Mouse (Mus musculus): ENCODE data around the gene Hexa. TPM values are rescaled to one million over a fixed set of nuclear protein-coding genes. Genes with fewer than 3 reads are reported as not detected.

Hexa gene
- total and polyA plus RNA-seq, 2 experiments from 2014 or later = 52.7 to 52.9 TPM

DNA sequence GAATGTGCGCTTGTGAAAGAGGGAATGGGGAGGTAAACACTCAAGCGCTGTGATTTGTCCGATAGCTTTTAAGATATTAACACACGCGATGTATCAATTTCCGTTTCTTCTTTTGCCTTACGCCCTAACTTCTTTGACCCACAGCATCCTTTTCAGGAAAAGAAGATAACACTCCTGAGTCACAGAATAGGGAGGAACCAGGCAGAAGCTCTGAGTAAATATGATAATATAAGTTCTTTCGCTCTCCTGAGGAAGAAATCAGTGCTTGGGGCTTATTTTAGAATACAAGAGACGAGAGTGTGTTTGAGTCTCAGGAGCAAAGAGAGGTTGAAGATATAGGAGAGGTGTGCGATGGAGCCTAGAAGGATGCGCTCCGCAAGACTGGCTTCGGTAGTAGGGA lies 38.1 kb downstream of the Hexa start:
- H3K4me1 ChIP-seq (ENCODE audit: insufficient read depth, low read length) = no peaks in the 10 kb centered on the region
- TF ChIP-seq CTCF (IDR thresholded peaks at IDR 0.05; ENCODE audit: low read depth) = no peak
- H3K4me2 ChIP-seq (ENCODE audit: low read depth, low read length) = peak overlapping the region; percentile 77
- WGBS = 13% methylated on average over 13 of the region's 13 CpGs
- H3K9ac ChIP-seq (replicated peaks; ENCODE audit: low read length) = peak overlapping the region; percentile 67; the same call in 1 of the 2 replicates
- ATAC-seq (no peak), DNase-seq (ENCODE audit: low spot score) (no peak)
- no peaks in the 10 kb centered on the region for H3K9me3 ChIP-seq (ENCODE audit: low read length)
- H3K27me3 ChIP-seq (ENCODE audit: insufficient read depth, low read length) = no peaks in the 10 kb centered on the region
- H3K27ac ChIP-seq = no peak overlapping the region
- no peaks in the 10 kb centered on the region for H3K36me3 ChIP-seq (ENCODE audit: insufficient read depth, low read length)
- peak overlapping the region; percentile 53 for H3K4me3 ChIP-seq (ENCODE audit: low read length)

DNA sequence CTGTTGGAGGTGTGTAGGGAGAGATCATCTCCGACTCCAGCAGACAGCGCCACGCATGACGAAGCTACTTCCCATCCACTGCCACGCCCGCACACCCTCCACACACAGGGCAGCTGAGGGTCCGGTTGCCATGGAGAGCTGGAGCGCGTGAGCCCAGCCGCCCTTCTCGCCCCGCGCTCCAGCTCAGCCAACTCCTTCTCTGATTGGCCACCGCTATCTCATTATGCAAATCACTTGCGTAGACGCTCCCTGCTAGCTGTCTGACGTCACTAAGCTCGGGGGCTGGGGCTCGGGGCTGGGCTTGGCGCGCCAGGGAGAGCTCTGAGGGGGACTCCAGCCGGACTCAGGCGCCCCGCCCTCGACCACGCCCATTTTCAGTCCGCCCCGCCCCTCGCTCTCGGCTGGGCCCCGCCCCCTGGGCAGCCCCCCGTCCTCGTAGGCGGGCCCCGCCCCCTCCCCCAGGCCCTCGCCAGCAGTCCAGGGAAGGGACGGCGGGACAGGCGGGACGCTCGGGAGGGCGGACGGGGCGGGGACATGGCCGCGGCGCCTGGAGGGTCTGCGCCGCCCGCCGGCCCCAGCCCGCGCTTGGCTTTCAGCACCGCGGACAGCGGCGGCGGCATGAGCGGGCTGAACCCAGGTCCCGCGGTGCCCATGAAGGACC lies 38.6 kb downstream of the Hexa start, which contains the start of gene Celf6:
Celf6 (plus strand) TSS at position 74 of the 661 bp plus-strand sequence.
- no peaks in the 10 kb centered on the region for H3K27me3 ChIP-seq (ENCODE audit: insufficient read depth, low read length)
- no peaks in the 10 kb centered on the region for H3K9me3 ChIP-seq (ENCODE audit: low read length)
- H3K4me1 ChIP-seq (ENCODE audit: insufficient read depth, low read length) = no peaks in the 10 kb centered on the region
- H3K27ac ChIP-seq = peak within 1 kb of the TSS; percentile 63
- peak within 1 kb of the TSS; percentile 67 for H3K9ac ChIP-seq (replicated peaks; ENCODE audit: low read length)
- ATAC-seq (peak; percentile 96), DNase-seq (ENCODE audit: low spot score) (peak; percentile 96)
- H3K4me3 ChIP-seq (ENCODE audit: low read length) = peak within 1 kb of the TSS; percentile 53
- H3K36me3 ChIP-seq (ENCODE audit: insufficient read depth, low read length) = no peaks in the 10 kb centered on the region
- peak within 1 kb of the TSS; percentile 77 for H3K4me2 ChIP-seq (ENCODE audit: low read depth, low read length)
- under 1% methylated on average over 50 of the region's 61 CpGs for whole genome bisulfite sequencing
- TF ChIP-seq CTCF (IDR thresholded peaks at IDR 0.05; ENCODE audit: low read depth) = 0 out of 2 replicates have a peak, but pooled peaks have one; percentile 19

DNA sequence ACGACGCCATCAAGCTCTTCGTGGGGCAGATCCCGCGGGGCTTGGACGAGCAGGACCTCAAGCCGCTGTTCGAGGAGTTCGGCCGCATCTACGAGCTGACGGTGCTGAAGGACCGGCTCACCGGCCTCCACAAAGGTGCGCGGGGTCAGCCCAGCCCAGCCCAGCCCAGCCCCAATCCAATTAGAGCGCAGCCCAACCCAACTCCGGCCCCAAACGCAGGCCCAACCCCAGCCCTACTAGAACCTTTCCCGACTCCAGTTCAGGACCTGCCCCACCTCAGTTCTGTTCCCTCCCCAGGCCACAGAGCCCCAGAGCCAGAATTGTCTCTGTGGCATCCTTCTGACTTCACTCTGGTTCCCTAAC lies 39.1 kb downstream of the Hexa start:
- peak overlapping the region; percentile 53 for H3K4me3 ChIP-seq (ENCODE audit: low read length)
- peak overlapping the region; percentile 67 for H3K9ac ChIP-seq (replicated peaks; ENCODE audit: low read length)
- no peaks in the 10 kb centered on the region for H3K9me3 ChIP-seq (ENCODE audit: low read length)
- WGBS = under 1% methylated on average over 19 of the region's 20 CpGs
- no peaks in the 10 kb centered on the region for H3K36me3 ChIP-seq (ENCODE audit: insufficient read depth, low read length)
- peak overlapping the region; percentile 77 for H3K4me2 ChIP-seq (ENCODE audit: low read depth, low read length)
- DNase-seq (ENCODE audit: low spot score) = no peak
- H3K27ac ChIP-seq = peak overlapping the region; percentile 63; the same call in 1 of the 2 replicates
- H3K4me1 ChIP-seq (ENCODE audit: insufficient read depth, low read length) = no peaks in the 10 kb centered on the region
- ATAC-seq = no peak
- no peaks in the 10 kb centered on the region for H3K27me3 ChIP-seq (ENCODE audit: insufficient read depth, low read length)
- TF ChIP-seq CTCF (IDR thresholded peaks at IDR 0.05; ENCODE audit: low read depth) = no peak

DNA sequence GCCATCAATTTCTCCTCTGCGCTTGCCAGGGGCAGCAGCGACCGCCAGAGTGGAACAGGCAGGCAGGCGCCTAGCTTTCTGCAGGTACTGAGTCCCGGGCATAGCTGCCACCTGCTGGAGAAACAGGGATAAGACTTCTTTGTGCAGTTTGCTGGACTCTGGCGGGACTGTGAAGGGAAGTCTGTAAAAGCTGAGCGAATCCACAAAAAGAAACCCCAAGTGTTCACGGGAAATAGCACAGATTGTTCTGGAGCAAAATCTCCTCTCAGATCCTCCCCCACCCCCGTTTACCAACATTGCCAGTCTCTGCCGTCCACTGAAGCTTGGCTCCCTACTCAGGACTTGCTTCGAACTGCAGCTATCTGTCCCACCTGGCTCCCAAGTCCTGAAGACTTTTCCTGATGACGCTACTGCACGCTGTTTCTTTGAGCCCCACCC lies 45.5 kb downstream of the Hexa start:
- TF ChIP-seq CTCF (IDR thresholded peaks at IDR 0.05; ENCODE audit: low read depth) = peak; percentile 90
- Histone ChIP-seq H3K4me3 (ENCODE audit: low read length) (peak overlapping the region; percentile 5; the same call in 1 of the 2 replicates), H3K27ac (no peak overlapping the region), H3K4me2 (ENCODE audit: low read depth, low read length) (peak overlapping the region; percentile 36), H3K9ac (replicated peaks; ENCODE audit: low read length) (no peak overlapping the region), H3K36me3 (ENCODE audit: insufficient read depth, low read length) (no peaks in the 10 kb centered on the region), H3K27me3 (ENCODE audit: insufficient read depth, low read length) (no peaks in the 10 kb centered on the region), H3K4me1 (ENCODE audit: insufficient read depth, low read length) (peaks cover 9% of the 10 kb centered on the region; the same call in 1 of the 2 replicates), H3K9me3 (ENCODE audit: low read length) (no peaks in the 10 kb centered on the region)
- ATAC-seq (peak; percentile 66), DNase-seq (ENCODE audit: low spot score) (peak; percentile 88)
- 8% methylated on average over 13 of the region's 13 CpGs for WGBS

- Histone ChIP-seq H3K36me3 (ENCODE audit: insufficient read depth, low read length) (no peaks in the 10 kb centered on the region), H3K4me2 (ENCODE audit: low read depth, low read length) (peak overlapping the region; percentile 51), H3K9ac (replicated peaks; ENCODE audit: low read length) (no peak overlapping the region), H3K27me3 (ENCODE audit: insufficient read depth, low read length) (no peaks in the 10 kb centered on the region), H3K4me1 (ENCODE audit: insufficient read depth, low read length) (peaks cover 9% of the 10 kb centered on the region; the same call in 1 of the 2 replicates), H3K9me3 (ENCODE audit: low read length) (no peaks in the 10 kb centered on the region), H3K27ac (peak overlapping the region; percentile 79), H3K4me3 (ENCODE audit: low read length) (no peak overlapping the region)
- ATAC-seq = peak; percentile 65
- peak; percentile 71 for DNase-seq (ENCODE audit: low spot score)
- 19% methylated on average over 5 of the region's 5 CpGs for WGBS
- TF ChIP-seq CTCF (IDR thresholded peaks at IDR 0.05; ENCODE audit: low read depth) = no peak
Observed at GRCm38 (mm10) chr9:59588252-59588651, 48.9 kb downstream of the Hexa start.

DNA sequence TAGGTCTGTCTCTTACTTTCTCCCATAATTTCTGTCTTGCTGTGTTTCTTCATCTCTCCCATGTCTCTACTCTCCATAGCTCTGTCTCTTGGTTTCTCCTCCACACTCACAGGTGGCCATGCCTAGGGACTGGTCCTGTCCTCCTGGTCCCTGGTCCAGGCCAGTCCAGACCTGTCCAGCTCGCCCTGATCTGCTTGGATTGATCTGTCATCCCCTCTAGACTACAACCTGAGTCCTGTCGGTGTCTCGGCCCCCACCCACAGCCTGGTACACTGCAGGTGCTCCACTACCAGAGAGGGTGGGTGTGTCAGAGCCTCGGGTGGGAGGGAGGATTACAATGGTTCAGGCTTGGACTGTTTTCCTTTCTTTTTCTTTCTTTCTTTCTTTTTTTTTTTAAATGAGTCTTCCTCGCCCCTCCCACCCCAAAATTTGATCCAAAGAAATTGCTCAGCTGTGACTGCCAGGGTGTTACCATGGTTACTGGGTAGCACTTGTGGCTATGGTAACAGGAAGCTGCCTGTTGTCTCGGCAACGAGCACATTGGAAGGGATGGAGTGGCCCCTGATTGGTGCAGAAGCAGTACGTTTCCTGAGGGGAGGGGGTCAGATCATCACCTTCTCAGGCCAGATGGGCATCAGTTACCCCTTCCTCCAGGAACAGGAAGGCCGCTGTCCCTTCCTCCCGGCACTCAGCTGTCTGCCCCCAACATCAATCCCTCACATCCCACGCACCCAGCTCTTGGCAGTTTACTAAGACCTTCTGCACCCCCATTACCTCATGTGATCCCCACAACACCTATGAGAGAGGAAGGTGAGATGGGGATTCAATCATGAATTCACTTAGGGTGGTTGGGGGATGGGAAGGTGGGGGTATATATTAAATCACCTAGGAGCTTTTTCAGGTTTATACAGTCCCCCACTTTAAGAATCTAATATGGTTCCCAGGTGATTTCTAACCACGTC lies 49.7 kb downstream of the Hexa start:
- no peaks in the 10 kb centered on the region for H3K36me3 ChIP-seq (ENCODE audit: insufficient read depth, low read length)
- peaks cover 9% of the 10 kb centered on the region; the same call in 1 of the 2 replicates for H3K4me1 ChIP-seq (ENCODE audit: insufficient read depth, low read length)
- WGBS = 15% methylated on average over 12 of the region's 12 CpGs
- peak overlapping the region; percentile 16; the same call in 1 of the 2 replicates for H3K4me3 ChIP-seq (ENCODE audit: low read length)
- no peaks in the 10 kb centered on the region for H3K9me3 ChIP-seq (ENCODE audit: low read length)
- peak overlapping the region; percentile 51 for H3K4me2 ChIP-seq (ENCODE audit: low read depth, low read length)
- peak; percentile 90 for DNase-seq (ENCODE audit: low spot score)
- H3K9ac ChIP-seq (replicated peaks; ENCODE audit: low read length) = no peak overlapping the region
- H3K27ac ChIP-seq = peak overlapping the region; percentile 79
- H3K27me3 ChIP-seq (ENCODE audit: insufficient read depth, low read length) = no peaks in the 10 kb centered on the region
- ATAC-seq = peak; percentile 88
- no peak for TF ChIP-seq CTCF (IDR thresholded peaks at IDR 0.05; ENCODE audit: low read depth)

All from hindbrain, postnatal 0 days (tissue).